Mouse (Mus musculus): Measurements from ENCODE around the gene 4930449I24Rik.

GRCm38 (mm10) chr5:146466663-146467062 lies 35.5 kb upstream of the 4930449I24Rik start:
- no peak for TF ChIP-seq POLR2A (IDR thresholded peaks at IDR 0.05; ENCODE audit: extremely low read depth, insufficient read depth, low read length)
- no peak for TF ChIP-seq CTCF (IDR thresholded peaks at IDR 0.05; ENCODE audit: low read depth, low read length)

Measured in liver, adult 2 months (tissue).